11 mouse cellular contexts compared by ENCODE assay signal in the genomic region with DNA sequence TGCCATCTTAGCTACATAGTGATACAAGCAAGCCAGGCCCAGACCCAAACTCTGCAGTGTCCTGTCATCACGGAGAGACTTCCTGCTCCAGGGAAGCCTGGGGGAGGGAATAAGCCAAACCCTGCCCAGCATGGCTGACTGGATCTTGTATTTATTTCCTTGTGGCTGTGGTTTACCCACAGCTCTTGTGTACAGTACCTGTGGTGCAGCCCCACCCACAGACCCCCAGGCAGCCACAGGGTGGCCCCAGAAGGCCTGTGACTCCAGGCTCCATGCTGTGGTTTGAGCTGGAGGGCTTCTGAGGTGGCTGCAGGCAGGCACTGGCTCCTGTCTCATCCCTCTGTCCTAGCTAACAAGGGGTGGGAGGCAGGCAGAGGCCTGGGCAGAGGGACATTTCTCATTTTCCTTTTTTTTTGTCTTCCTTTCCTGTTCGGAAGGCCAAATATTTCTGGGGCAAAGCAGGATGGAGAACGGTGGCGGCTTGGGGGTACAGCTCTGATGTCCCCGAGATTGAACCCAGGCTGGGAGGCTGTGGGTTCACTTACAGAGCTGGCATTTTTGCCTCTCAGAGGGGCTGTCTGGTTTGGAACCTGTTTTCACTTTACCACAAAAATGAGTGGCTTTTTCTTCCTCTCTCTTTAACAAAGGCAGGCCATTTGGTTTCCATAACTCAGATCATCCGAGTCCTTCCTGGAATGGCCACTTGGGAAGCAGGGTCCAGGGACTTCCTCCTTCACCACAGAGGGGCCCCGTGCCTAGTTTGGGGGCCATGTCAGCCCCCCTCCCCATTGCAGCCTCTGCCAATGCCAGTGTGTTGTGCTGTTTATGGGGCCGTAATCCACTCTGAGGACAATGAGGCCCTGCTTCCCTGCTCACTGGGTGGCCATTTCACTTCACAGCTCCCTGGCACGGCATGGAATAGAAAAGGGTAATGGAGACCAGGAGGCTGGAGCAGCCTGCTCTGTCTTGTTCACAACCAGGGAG.
DNase-seq lines count a peak whose midpoint lies in the region; ATAC-seq lines count a peak whose summit lies in the region.
"Had no signal": no experiment of that assay in that cellular context is flagged by ENCODE, and none has a peak within 500 bp of the region (broad histone marks: within the 10 kb centered on the region; RNA-seq: fewer than 3 reads in every experiment).

No protein-coding gene starts in this region.

- H3K4me3 ChIP-seq in forebrain, embryonic 10.5 days = no peak overlapping the region
- no peak overlapping the region for H3K4me3 ChIP-seq in forebrain, embryonic 11.5 days (ENCODE audit: low read depth, low read length)
- no peak overlapping the region for H3K4me3 ChIP-seq in neural tube, embryonic 14.5 days (ENCODE audit: low read depth, low read length)
- no peak overlapping the region for H3K4me3 ChIP-seq in neural tube, embryonic 15.5 days (replicated peaks)
- H3K4me3 ChIP-seq in forebrain, embryonic 16.5 days (replicated peaks; ENCODE audit: low read length) = no peak overlapping the region

- no peaks in the 10 kb centered on the region for H3K9me3 ChIP-seq in forebrain, embryonic 10.5 days
- H3K9me3 ChIP-seq in forebrain, embryonic 11.5 days (ENCODE audit: control insufficient read depth, low read length) = no peaks in the 10 kb centered on the region
- no peaks in the 10 kb centered on the region for H3K9me3 ChIP-seq in neural tube, embryonic 14.5 days (ENCODE audit: control insufficient read depth, low read length)
- H3K9me3 ChIP-seq in neural tube, embryonic 15.5 days (replicated peaks) = no peaks in the 10 kb centered on the region
- H3K9me3 ChIP-seq in forebrain, embryonic 16.5 days (ENCODE audit: control insufficient read depth, low read length) = no peaks in the 10 kb centered on the region

- DNase-seq in forebrain, embryonic 10.5 days (ENCODE audit: extremely low spot score, low spot score) = no peak
- DNase-seq in forebrain, embryonic 11.5 days (ENCODE audit: low spot score) = no peak
- DNase-seq in thymus, postnatal 14 days = peak; percentile 29
- DNase-seq in layer of hippocampus, postnatal 25 days (ENCODE audit: extremely low spot score in 1 of 2, low spot score in 1 of 2) = no peak
- DNase-seq in heart, adult 8-10 months (ENCODE audit: low spot score) = no peak
- DNase-seq: cerebellum, adult 11-12 months; lung, adult 18-20 months had no signal

- H3K4me1 ChIP-seq in forebrain, embryonic 10.5 days = peaks cover 14% of the 10 kb centered on the region
- H3K4me1 ChIP-seq in forebrain, embryonic 11.5 days (replicated peaks; ENCODE audit: control insufficient read depth, insufficient read depth, low read length) = 0 out of 2 replicates have a peak, but pooled peaks cover 3% of the 10 kb centered on the region
- no peaks in the 10 kb centered on the region for H3K4me1 ChIP-seq in neural tube, embryonic 14.5 days (ENCODE audit: control insufficient read depth, insufficient read depth, low read length)
- H3K4me1 ChIP-seq in neural tube, embryonic 15.5 days = no peaks in the 10 kb centered on the region
- no peaks in the 10 kb centered on the region for H3K4me1 ChIP-seq in forebrain, embryonic 16.5 days (replicated peaks; ENCODE audit: control insufficient read depth, insufficient read depth, low read length)

- ATAC-seq in forebrain, embryonic 11.5 days (replicated peaks; ENCODE audit: low FRiP score) = no peak
- peak; percentile 46; the same call in 1 of the 2 replicates for ATAC-seq in neural tube, embryonic 14.5 days (ENCODE audit: low read depth)
- ATAC-seq in neural tube, embryonic 15.5 days (ENCODE audit: low FRiP score) = no peak
- peak; percentile 45; the same call in 1 of the 2 replicates for ATAC-seq in forebrain, embryonic 16.5 days
- ATAC-seq: intestine, postnatal 0 days had no signal

- no peak overlapping the region for H3K4me2 ChIP-seq in forebrain, embryonic 11.5 days (ENCODE audit: low read depth, low read length, severe bottlenecking)
- H3K4me2 ChIP-seq in neural tube, embryonic 14.5 days (ENCODE audit: low read depth, low read length) = no peak overlapping the region
- no peak overlapping the region for H3K4me2 ChIP-seq in neural tube, embryonic 15.5 days
- no peak overlapping the region for H3K4me2 ChIP-seq in forebrain, embryonic 16.5 days (ENCODE audit: low read length)

- no peaks in the 10 kb centered on the region for H3K27me3 ChIP-seq in forebrain, embryonic 10.5 days (ENCODE audit: poor library complexity, severe bottlenecking)
- no peaks in the 10 kb centered on the region for H3K27me3 ChIP-seq in forebrain, embryonic 11.5 days (ENCODE audit: control insufficient read depth, insufficient read depth, low read length)
- no peaks in the 10 kb centered on the region for H3K27me3 ChIP-seq in neural tube, embryonic 14.5 days (ENCODE audit: control insufficient read depth, insufficient read depth, low read length)
- H3K27me3 ChIP-seq in neural tube, embryonic 15.5 days (replicated peaks) = no peaks in the 10 kb centered on the region
- no peaks in the 10 kb centered on the region for H3K27me3 ChIP-seq in forebrain, embryonic 16.5 days (replicated peaks; ENCODE audit: control insufficient read depth, insufficient read depth, low read length)

- H3K27ac ChIP-seq in forebrain, embryonic 10.5 days = peak overlapping the region; percentile 71
- no peak overlapping the region for H3K27ac ChIP-seq in forebrain, embryonic 11.5 days (ENCODE audit: low read depth, low read length)
- H3K27ac ChIP-seq in neural tube, embryonic 14.5 days (ENCODE audit: low read depth, low read length) = no peak overlapping the region
- H3K27ac ChIP-seq in neural tube, embryonic 15.5 days (replicated peaks) = no peak overlapping the region
- H3K27ac ChIP-seq in forebrain, embryonic 16.5 days (ENCODE audit: low read length) = no peak overlapping the region

- H3K36me3 ChIP-seq in forebrain, embryonic 10.5 days (replicated peaks) = peaks cover 34% of the 10 kb centered on the region
- H3K36me3 ChIP-seq in forebrain, embryonic 11.5 days (ENCODE audit: control insufficient read depth, insufficient read depth, low read length) = no peaks in the 10 kb centered on the region; the same call in 1 of the 2 replicates
- H3K36me3 ChIP-seq in neural tube, embryonic 14.5 days (ENCODE audit: control insufficient read depth, insufficient read depth, low read length) = no peaks in the 10 kb centered on the region
- H3K36me3 ChIP-seq in neural tube, embryonic 15.5 days = peaks cover 12% of the 10 kb centered on the region
- H3K36me3 ChIP-seq in forebrain, embryonic 16.5 days (ENCODE audit: control insufficient read depth, insufficient read depth) = no peaks in the 10 kb centered on the region

- WGBS in forebrain, embryonic 10.5 days = 57% methylated on average over 9 of the region's 9 CpGs
- 52% methylated on average over 9 of the region's 9 CpGs for WGBS in forebrain, embryonic 11.5 days
- 53% methylated on average over 9 of the region's 9 CpGs for WGBS in neural tube, embryonic 14.5 days
- 49% methylated on average over 9 of the region's 9 CpGs for WGBS in neural tube, embryonic 15.5 days
- WGBS in forebrain, embryonic 16.5 days = 54% methylated on average over 9 of the region's 9 CpGs

- no peak overlapping the region for H3K9ac ChIP-seq in forebrain, embryonic 11.5 days (ENCODE audit: low read length)
- no peak overlapping the region for H3K9ac ChIP-seq in neural tube, embryonic 14.5 days (replicated peaks; ENCODE audit: low read depth, low read length)
- no peak overlapping the region for H3K9ac ChIP-seq in neural tube, embryonic 15.5 days (replicated peaks)
- no peak overlapping the region for H3K9ac ChIP-seq in forebrain, embryonic 16.5 days (replicated peaks; ENCODE audit: low read depth, low read length)

Comparison
In these comparisons a context has a peak if more than half of its experiments do, and no peak if none do; other contexts are left out.
1. ATAC-seq: peak in neural tube, embryonic 14.5 days (single experiment) and forebrain, embryonic 16.5 days (single experiment); none in forebrain, embryonic 11.5 days (single experiment) and neural tube, embryonic 15.5 days (single experiment).